Mouse (Mus musculus) splenic B cell, adult 2 months (primary cell): ENCODE measurements at regions not wholly inside any gene's neighbourhood (a gene's known extent, or its start where the extent isn't known, plus 50 kb on each side); places are given as distances from the start of the nearest gene placed in this dataset.
A peak's percentile ranks its signal among the peaks of the same experiment; 100 is the strongest.

Experiments
- DNase-seq: peaks from one replicate; pipeline ENCODE4 v3.0.0-alpha.2; 2011; ENCODE audit warnings: low read depth, low spot score
- H3K27me3 ChIP-seq: 2 replicates; pipeline ENCODE4 v1.6.1; 2012; ENCODE audit warnings: mild to moderate bottlenecking, low read length, moderate library complexity, mixed read lengths; ENCODE audit not compliant: control insufficient read depth, poor library complexity, insufficient read depth, severe bottlenecking
- H3K36me3 ChIP-seq: 2 replicates; pipeline ENCODE4 v1.6.1; 2012; ENCODE audit warnings: mild to moderate bottlenecking, low read length, moderate library complexity, mixed read lengths; ENCODE audit not compliant: control insufficient read depth, poor library complexity, insufficient read depth, severe bottlenecking

GRCm38 (mm10) chr8:35919859-35920675 lies 154.5 kb downstream of the Gm19410 start:
- no peaks in the 10 kb centered on the region for H3K36me3 ChIP-seq
- no peaks in the 10 kb centered on the region for H3K27me3 ChIP-seq
- DNase-seq = no peak

- DNase-seq = no peak
- H3K36me3 ChIP-seq = no peaks in the 10 kb centered on the region
- no peaks in the 10 kb centered on the region for H3K27me3 ChIP-seq
These were observed 158.4 kb downstream of the Gm19410 start for GRCm38 (mm10) chr8:35924026-35924425.

- H3K36me3 ChIP-seq = no peaks in the 10 kb centered on the region
- no peak for DNase-seq
- no peaks in the 10 kb centered on the region for H3K27me3 ChIP-seq
These were observed 161.8 kb downstream of the Gm19410 start for GRCm38 (mm10) chr8:35927408-35927871.

GRCm38 (mm10) chr8:35930291-35930690 lies 164.7 kb downstream of the Gm19410 start:
- H3K36me3 ChIP-seq = no peaks in the 10 kb centered on the region
- DNase-seq = no peak
- H3K27me3 ChIP-seq = no peaks in the 10 kb centered on the region

GRCm38 (mm10) chr8:35933186-35934114 lies 167.9 kb downstream of the Gm19410 start:
- DNase-seq = no peak
- H3K36me3 ChIP-seq = no peaks in the 10 kb centered on the region

DNA sequence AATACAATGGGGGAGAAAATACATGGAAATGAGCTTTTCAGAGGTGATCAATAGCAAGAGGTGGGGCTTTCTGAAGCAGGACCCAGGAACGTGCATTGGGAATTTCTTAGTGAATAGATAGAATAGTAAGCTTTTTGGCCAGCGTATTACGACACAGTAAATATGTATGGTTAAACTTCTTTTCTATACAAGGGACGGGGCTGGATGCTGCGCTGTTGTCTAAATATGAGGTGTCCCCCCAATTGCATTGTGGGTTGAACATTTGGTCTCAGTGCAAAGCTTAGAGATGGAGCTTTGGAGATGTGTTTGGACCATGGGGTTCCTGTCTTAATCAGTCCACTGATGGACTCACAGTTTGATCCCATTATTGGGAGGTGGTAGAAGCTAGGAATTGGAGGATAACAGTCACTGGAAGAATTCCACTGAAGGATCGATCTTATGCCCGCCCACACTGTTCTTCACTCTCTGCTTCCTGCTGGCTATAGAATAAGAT lies 168.6 kb downstream of the Gm19410 start:
- Histone ChIP-seq H3K36me3 (no peaks in the 10 kb centered on the region), H3K27me3 (no peaks in the 10 kb centered on the region)
- no peak for DNase-seq

More at GRCm38 (mm10) chr8:35933186-35934114, 167.9 kb downstream of the Gm19410 start:
- no peaks in the 10 kb centered on the region for H3K27me3 ChIP-seq

GRCm38 (mm10) chr8:35935034-35935433 lies 169.4 kb downstream of the Gm19410 start:
- DNase-seq = no peak
- no peaks in the 10 kb centered on the region for H3K36me3 ChIP-seq
- no peaks in the 10 kb centered on the region for H3K27me3 ChIP-seq

DNA sequence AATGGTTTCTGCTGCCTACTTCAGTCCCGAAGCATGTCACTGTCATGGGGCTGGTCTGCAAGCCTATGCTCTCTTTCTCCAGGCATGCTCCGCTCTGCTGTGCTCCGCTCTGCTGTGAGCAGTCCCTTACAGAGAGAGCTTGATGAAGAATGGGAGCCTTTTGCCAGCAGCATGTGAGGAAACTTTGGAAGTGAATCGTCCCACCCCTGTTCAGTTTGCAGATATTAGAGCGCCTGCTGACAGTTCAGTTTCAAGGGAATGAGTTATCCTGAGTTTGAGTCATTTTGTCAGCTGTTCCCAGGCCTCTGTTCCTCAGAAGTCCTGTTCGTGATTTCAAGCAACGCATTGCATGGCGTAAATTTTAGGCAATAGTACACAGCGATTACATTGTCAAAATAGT lies 173.6 kb downstream of the Gm19410 start:
- Histone ChIP-seq H3K27me3 (no peaks in the 10 kb centered on the region), H3K36me3 (no peaks in the 10 kb centered on the region)
- DNase-seq = no peak

GRCm38 (mm10) chr8:35942515-35942914 lies 176.9 kb downstream of the Gm19410 start:
- H3K36me3 ChIP-seq = no peaks in the 10 kb centered on the region
- H3K27me3 ChIP-seq = no peaks in the 10 kb centered on the region

DNA sequence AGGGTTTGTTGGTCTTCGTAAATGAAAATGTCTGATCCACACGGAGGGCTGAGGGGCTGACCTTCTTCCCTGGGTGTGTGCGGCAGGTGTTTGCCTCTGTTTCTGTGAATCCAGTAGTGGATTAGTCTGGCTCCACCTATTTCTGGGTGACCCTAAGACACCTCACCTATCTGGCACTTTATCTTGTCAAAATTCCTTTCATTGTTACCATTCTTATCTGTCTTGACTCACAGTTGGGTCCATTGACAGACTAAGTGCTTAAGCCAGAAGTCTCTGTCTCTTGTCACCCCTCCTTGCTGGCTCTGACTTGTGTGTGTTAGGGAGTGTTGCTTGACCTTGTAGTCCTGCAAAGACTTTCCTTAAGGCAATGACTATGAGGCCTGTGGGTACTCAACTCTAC lies 178.1 kb downstream of the Gm19410 start:
- Histone ChIP-seq H3K36me3 (no peaks in the 10 kb centered on the region), H3K27me3 (no peaks in the 10 kb centered on the region)
- DNase-seq = no peak

More at GRCm38 (mm10) chr8:35942515-35942914, 176.9 kb downstream of the Gm19410 start:
- DNase-seq = no peak

GRCm38 (mm10) chr8:35944461-35944860 lies 178.9 kb downstream of the Gm19410 start:
- DNase-seq = no peak
- Histone ChIP-seq H3K27me3 (no peaks in the 10 kb centered on the region), H3K36me3 (no peaks in the 10 kb centered on the region)

GRCm38 (mm10) chr8:35946539-35946940 lies 180.9 kb downstream of the Gm19410 start:
- Histone ChIP-seq H3K27me3 (no peaks in the 10 kb centered on the region), H3K36me3 (no peaks in the 10 kb centered on the region)
- peak; percentile 36 for DNase-seq

DNA sequence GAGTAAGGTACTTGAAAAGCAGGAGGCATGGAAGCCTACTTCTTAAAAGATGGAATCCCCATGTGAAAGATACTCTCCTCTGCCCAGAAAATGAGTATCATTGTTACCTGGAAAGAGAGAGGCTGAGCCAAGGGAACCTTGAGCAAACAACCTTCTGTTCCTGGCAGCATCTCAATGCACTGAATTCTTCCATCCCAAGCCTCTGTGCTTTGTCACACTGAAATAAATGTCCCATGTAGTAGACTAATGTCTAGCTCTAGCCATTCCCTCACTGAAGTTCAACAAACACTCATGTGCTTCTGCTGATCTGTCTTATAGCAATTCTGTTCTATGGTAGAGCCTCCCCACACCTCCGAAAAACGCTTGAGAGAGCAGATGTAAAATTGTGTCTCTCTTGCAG lies 182.6 kb downstream of the Gm19410 start:
- DNase-seq = no peak
- H3K36me3 ChIP-seq = no peaks in the 10 kb centered on the region
- no peaks in the 10 kb centered on the region for H3K27me3 ChIP-seq

- no peak for DNase-seq
These were observed 183.2 kb downstream of the Gm19410 start for GRCm38 (mm10) chr8:35948751-35949183.

GRCm38 (mm10) chr8:35955506-35955905 lies 189.9 kb downstream of the Gm19410 start:
- DNase-seq = no peak
- no peaks in the 10 kb centered on the region; the same call in 1 of the 2 replicates for H3K27me3 ChIP-seq
- H3K36me3 ChIP-seq = no peaks in the 10 kb centered on the region

More at GRCm38 (mm10) chr8:35948751-35949183, 183.2 kb downstream of the Gm19410 start:
- H3K27me3 ChIP-seq = no peaks in the 10 kb centered on the region
- H3K36me3 ChIP-seq = no peaks in the 10 kb centered on the region
